Mouse (Mus musculus): ENCODE data around the gene Stt3b.

DNA sequence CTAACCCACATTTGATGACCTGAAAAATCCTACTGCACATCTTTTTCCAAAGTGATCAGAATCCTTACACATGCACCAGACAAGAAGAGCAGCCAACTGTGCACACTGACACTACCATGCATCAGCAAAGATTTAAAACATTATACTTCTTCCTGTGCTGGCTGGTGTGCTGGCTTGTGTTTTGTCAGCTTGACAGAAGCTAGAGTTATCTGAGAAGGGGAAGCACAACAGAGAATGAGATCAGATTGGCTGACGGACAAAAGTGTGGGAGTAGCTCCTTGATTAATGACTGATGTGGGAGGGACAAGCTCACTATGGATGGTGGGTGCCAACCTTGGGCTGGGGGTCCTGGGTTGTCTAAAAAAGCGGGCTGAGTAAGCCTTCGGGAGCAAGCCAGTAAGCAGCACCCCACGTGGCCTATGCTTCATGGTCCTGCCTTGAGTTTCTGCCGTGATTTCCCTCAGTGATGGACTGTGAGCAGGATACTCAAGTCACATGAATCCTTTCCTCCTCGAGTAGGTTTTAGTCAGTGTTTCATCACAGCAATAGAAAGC is 52.4 kb downstream of the Stt3b start:
- TF ChIP-seq CTCF (IDR thresholded peaks at IDR 0.05; ENCODE audit: control insufficient read depth, insufficient read depth, insufficient replicate concordance, low read depth, low read length) = no peak
- TF ChIP-seq POLR2A (IDR thresholded peaks at IDR 0.05; ENCODE audit: control insufficient read depth, low read depth, low read length) = no peak
